Mouse (Mus musculus): Measurements from ENCODE around the gene Selplg. TPM values are rescaled to one million over a fixed set of nuclear protein-coding genes. Genes with fewer than 3 reads are reported as not detected.

The Selplg gene
- polyA plus RNA-seq, 1 experiment, result 43.5 TPM

- H3K4me1 ChIP-seq (ENCODE audit: control insufficient read depth, insufficient read depth, low read length), result no peaks in the 10 kb centered on the region
- TF ChIP-seq CTCF (IDR thresholded peaks at IDR 0.05; ENCODE audit: extremely low read depth, insufficient read depth, low read length), result no peak
- no peak for TF ChIP-seq POLR2A (IDR thresholded peaks at IDR 0.05; ENCODE audit: extremely low read depth, insufficient read depth, low read length)
These were observed 28.0 kb downstream of the Selplg start for GRCm38 (mm10) chr5:113804395-113804966.

GRCm38 (mm10) chr5:113800280-113800679 lies 32.2 kb downstream of the Selplg start, which contains the start of gene Tmem119:
Gene Tmem119, minus strand, starts transcription at chr5:113800516.
- no peak within 1 kb of the TSS for H3K27ac ChIP-seq (ENCODE audit: insufficient read depth, low read length)
- TF ChIP-seq POLR2A (IDR thresholded peaks at IDR 0.05; ENCODE audit: extremely low read depth, insufficient read depth, low read length), result peak; percentile 44; the same call in 1 of the 2 replicates
- no peak for TF ChIP-seq CTCF (IDR thresholded peaks at IDR 0.05; ENCODE audit: extremely low read depth, insufficient read depth, low read length)
- no peaks in the 10 kb centered on the region for H3K4me1 ChIP-seq (ENCODE audit: control insufficient read depth, insufficient read depth, low read length)
- peak within 1 kb of the TSS; percentile 34 for H3K4me3 ChIP-seq (ENCODE audit: insufficient read depth, low read length)

More at GRCm38 (mm10) chr5:113804395-113804966, 28.0 kb downstream of the Selplg start:
- Histone ChIP-seq H3K27ac (ENCODE audit: insufficient read depth, low read length) (no peak overlapping the region), H3K4me3 (ENCODE audit: insufficient read depth, low read length) (no peak overlapping the region)

GRCm38 (mm10) chr5:113799691-113800090 lies 32.8 kb downstream of the Selplg start:
- H3K4me1 ChIP-seq (ENCODE audit: control insufficient read depth, insufficient read depth, low read length), result no peaks in the 10 kb centered on the region
- no peak overlapping the region for H3K27ac ChIP-seq (ENCODE audit: insufficient read depth, low read length)
- TF ChIP-seq CTCF (IDR thresholded peaks at IDR 0.05; ENCODE audit: extremely low read depth, insufficient read depth, low read length), result no peak
- peak overlapping the region; percentile 34 for H3K4me3 ChIP-seq (ENCODE audit: insufficient read depth, low read length)

- H3K4me3 ChIP-seq (ENCODE audit: insufficient read depth, low read length), result peak overlapping the region; percentile 19; the same call in 1 of the 2 replicates
- H3K4me1 ChIP-seq (ENCODE audit: control insufficient read depth, insufficient read depth, low read length), result no peaks in the 10 kb centered on the region
- TF ChIP-seq CTCF (IDR thresholded peaks at IDR 0.05; ENCODE audit: extremely low read depth, insufficient read depth, low read length) (no peak), POLR2A (IDR thresholded peaks at IDR 0.05; ENCODE audit: extremely low read depth, insufficient read depth, low read length) (no peak)
- 0 out of 2 replicates have a peak overlapping the region, but pooled peaks have one; percentile 35 for H3K27ac ChIP-seq (ENCODE audit: insufficient read depth, low read length)
These were observed 33.9 kb downstream of the Selplg start for GRCm38 (mm10) chr5:113798525-113798924.

GRCm38 (mm10) chr5:113797149-113797882 lies 35.1 kb downstream of the Selplg start:
- TF ChIP-seq CTCF (IDR thresholded peaks at IDR 0.05; ENCODE audit: extremely low read depth, insufficient read depth, low read length) (no peak), POLR2A (IDR thresholded peaks at IDR 0.05; ENCODE audit: extremely low read depth, insufficient read depth, low read length) (no peak)
- Histone ChIP-seq H3K27ac (ENCODE audit: insufficient read depth, low read length) (no peak overlapping the region), H3K4me3 (ENCODE audit: insufficient read depth, low read length) (no peak overlapping the region; the same call in 1 of the 2 replicates), H3K4me1 (ENCODE audit: control insufficient read depth, insufficient read depth, low read length) (no peaks in the 10 kb centered on the region)

GRCm38 (mm10) chr5:113796401-113797148 lies 35.9 kb downstream of the Selplg start:
- H3K4me1 ChIP-seq (ENCODE audit: control insufficient read depth, insufficient read depth, low read length), result no peaks in the 10 kb centered on the region
- no peak for TF ChIP-seq POLR2A (IDR thresholded peaks at IDR 0.05; ENCODE audit: extremely low read depth, insufficient read depth, low read length)
- TF ChIP-seq CTCF (IDR thresholded peaks at IDR 0.05; ENCODE audit: extremely low read depth, insufficient read depth, low read length), result no peak
- no peak overlapping the region; the same call in 1 of the 2 replicates for H3K4me3 ChIP-seq (ENCODE audit: insufficient read depth, low read length)
- H3K27ac ChIP-seq (ENCODE audit: insufficient read depth, low read length), result no peak overlapping the region

GRCm38 (mm10) chr5:113791197-113792095 lies 41.0 kb downstream of the Selplg start:
- no peak overlapping the region for H3K27ac ChIP-seq (ENCODE audit: insufficient read depth, low read length)
- no peak for TF ChIP-seq CTCF (IDR thresholded peaks at IDR 0.05; ENCODE audit: extremely low read depth, insufficient read depth, low read length)
- no peak for TF ChIP-seq POLR2A (IDR thresholded peaks at IDR 0.05; ENCODE audit: extremely low read depth, insufficient read depth, low read length)
- H3K4me1 ChIP-seq (ENCODE audit: control insufficient read depth, insufficient read depth, low read length), result no peaks in the 10 kb centered on the region
- no peak overlapping the region for H3K4me3 ChIP-seq (ENCODE audit: insufficient read depth, low read length)

- Histone ChIP-seq H3K4me3 (ENCODE audit: insufficient read depth, low read length) (no peak overlapping the region), H3K4me1 (ENCODE audit: control insufficient read depth, insufficient read depth, low read length) (no peaks in the 10 kb centered on the region), H3K27ac (ENCODE audit: insufficient read depth, low read length) (no peak overlapping the region)
- TF ChIP-seq POLR2A (IDR thresholded peaks at IDR 0.05; ENCODE audit: extremely low read depth, insufficient read depth, low read length) (no peak), CTCF (IDR thresholded peaks at IDR 0.05; ENCODE audit: extremely low read depth, insufficient read depth, low read length) (no peak)
These were observed 41.8 kb downstream of the Selplg start for GRCm38 (mm10) chr5:113790453-113791196.

All from cortical plate, adult 2 months (tissue).